Mouse (Mus musculus): ENCODE measurements at regions not wholly inside any gene's neighbourhood (a gene's known extent, or its start where the extent isn't known, plus 50 kb on each side); places are given as distances from the start of the nearest gene placed in this dataset.

- DNase-seq: no peak
Measured at GRCm38 (mm10) chr19:21066432-21067113, 112.6 kb upstream of the Tmc1 start.

- DNase-seq: no peak
Measured at GRCm38 (mm10) chr19:21064902-21065301, 110.9 kb upstream of the Tmc1 start.

DNA sequence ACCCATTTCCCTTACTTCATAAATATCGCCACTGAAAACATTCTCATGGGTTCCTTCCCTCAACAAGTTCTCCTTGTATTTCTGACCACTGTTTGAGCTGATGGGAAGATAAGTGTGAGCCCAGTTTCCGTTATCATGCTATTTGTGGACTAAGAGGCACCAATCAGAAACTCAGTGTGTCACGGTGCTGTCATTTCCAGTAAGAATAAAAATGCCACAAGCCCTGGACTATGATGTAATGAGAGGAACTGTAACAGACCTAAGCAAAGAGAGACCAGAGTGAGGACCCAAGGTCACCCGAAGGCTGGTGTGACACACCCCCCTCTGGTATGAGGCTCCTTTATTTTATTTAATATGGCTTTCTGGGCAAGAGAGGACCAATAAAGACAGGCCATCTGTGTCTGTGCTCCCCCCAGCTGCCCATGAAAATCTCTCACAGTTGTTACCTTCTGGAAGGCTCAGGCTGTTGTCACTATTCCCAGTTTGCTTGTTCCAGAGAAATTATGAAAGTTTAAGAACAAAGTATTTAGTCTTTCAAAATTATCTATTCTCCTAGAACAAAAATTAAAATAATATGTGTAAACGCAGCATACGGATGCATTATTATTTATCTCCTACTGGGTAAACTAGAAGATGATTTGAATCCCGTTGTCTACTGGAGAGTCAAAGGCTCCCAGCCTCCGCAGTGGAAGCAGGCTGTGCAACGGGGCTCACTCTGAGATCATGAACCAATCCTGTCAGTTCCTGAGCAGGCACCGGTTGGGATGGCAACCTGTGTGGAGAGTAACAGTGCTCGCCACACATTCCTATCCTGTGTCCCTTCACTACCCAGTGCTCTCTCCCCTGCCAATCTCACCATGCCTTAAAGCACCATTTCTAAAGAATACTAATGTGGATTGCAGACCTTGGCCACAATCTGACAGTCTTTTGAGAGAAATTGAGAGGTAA is 99.9 kb upstream of the Tmc1 start:
- DNase-seq: peak; percentile 33

GRCm38 (mm10) chr19:21052771-21053170 is 98.8 kb upstream of the Tmc1 start:
- no peak for DNase-seq

DNA sequence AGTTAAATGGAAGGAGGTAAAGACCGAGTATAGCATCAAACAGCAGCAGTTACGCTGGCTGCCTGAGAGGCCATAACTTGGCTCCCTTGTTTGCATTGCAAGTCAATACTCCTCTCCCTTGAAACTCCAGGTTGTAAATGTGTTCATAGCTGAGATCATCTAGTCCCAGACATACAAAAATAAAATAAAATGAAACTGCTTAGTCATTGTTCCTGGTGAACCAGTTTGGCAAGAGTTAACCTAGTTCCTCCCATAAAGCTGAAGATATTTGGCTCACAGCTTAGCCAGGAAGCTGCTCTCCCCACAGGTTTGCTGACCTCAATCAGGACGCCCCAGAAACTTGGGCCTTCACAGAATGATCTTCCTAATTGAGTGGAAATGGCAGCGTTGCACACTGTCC is 97.9 kb upstream of the Tmc1 start:
- DNase-seq: no peak

GRCm38 (mm10) chr19:21050994-21051721 is 97.2 kb upstream of the Tmc1 start:
- DNase-seq: no peak

- DNase-seq: no peak
Measured at GRCm38 (mm10) chr19:21049301-21049700, 95.3 kb upstream of the Tmc1 start.

DNA sequence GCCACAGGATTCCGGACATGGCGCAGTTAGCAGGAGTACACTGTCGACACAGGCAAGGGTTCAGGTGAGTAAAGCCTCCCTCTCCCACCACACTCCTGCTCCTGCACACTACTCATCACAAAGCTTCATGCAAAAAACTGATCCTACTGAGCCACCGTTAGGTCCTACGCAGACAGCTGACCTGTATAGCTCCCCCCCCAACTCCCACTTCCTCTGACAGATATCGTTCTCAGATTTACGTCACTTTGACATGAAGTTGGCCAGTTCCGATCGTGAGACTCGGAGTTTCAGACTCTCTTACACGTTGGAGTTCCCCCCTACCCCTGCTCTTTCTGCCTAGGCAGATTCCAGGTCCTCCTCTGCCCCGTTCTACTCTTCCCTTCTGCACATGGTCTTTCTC is 91.6 kb upstream of the Tmc1 start:
- DNase-seq: no peak

- no peak for DNase-seq
Measured at GRCm38 (mm10) chr19:21043958-21044357, 90.0 kb upstream of the Tmc1 start.

GRCm38 (mm10) chr19:21042536-21042935 is 88.5 kb upstream of the Tmc1 start:
- DNase-seq: no peak

- DNase-seq: no peak
Measured at GRCm38 (mm10) chr19:21037448-21038077, 83.6 kb upstream of the Tmc1 start.

- no peak for DNase-seq
Measured at GRCm38 (mm10) chr19:21036507-21037425, 82.8 kb upstream of the Tmc1 start.

GRCm38 (mm10) chr19:21035505-21035904 is 81.5 kb upstream of the Tmc1 start:
- DNase-seq: no peak

DNA sequence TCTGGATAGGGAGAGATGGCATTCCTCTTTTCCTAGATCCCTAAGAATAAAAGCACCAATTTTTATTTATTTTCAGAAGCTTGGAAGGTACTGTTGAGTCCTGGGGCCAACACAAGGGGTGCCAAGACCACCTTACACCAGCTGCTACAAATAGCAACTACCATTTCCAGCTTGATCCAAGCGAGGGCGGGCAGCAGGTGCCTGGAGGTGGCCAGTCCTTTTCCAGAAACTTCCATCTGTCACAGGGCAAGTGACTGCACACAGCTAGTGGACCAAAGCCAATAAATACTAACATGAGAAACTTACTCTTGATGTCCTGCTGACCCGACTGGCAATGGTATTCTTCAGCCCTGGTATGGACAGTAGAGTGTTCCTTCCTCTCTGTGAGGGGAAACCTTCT is 80.0 kb upstream of the Tmc1 start:
- no peak for DNase-seq

DNA sequence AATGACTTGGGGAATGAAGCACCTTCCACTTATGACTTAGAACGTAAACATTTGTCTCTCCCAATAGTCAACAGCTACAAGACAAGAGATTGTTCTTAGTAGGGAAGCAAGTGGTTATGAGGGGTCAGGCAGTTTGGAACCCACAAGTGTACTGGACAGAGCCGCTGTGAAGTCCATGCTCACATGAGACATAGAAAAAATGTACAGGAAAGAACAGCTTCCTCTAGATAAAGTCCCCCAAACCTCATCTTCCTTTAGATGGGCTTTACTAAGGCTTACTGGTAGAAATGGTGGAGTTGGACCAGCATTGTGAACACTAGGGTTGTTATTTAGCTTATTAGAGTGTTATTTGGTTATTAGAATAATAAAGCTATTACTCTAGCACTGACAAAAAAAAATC is 78.6 kb upstream of the Tmc1 start:
- no peak for DNase-seq

GRCm38 (mm10) chr19:21031768-21032308 is 77.8 kb upstream of the Tmc1 start:
- no peak for DNase-seq

GRCm38 (mm10) chr19:21030971-21031370 is 77.0 kb upstream of the Tmc1 start:
- no peak for DNase-seq

- no peak for DNase-seq
Measured at GRCm38 (mm10) chr19:21028981-21029380, 75.0 kb upstream of the Tmc1 start.

GRCm38 (mm10) chr19:21012391-21012790 is 58.4 kb upstream of the Tmc1 start:
- no peak for DNase-seq

DNA sequence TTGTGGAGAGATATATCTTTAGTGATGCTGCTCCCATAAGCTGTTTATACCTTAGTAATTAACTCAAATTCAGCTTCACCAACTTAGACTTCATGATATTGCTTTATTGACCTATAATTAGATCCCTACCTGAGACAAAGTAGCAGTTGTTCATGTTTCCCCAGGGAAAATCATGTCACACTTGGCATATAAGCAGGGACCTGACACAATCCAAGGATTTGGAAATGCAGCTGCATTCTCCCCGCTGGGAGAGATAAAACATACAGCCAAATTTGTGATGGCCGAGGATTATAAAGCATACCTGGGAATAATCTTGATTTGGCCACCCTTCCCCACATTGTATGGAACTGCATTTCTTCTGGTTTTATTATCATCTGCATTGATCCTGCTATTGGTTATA is 55.6 kb upstream of the Tmc1 start:
- DNase-seq: no peak

GRCm38 (mm10) chr19:21004411-21004810 is 50.4 kb upstream of the Tmc1 start:
- DNase-seq: no peak
